Mouse (Mus musculus) lung, adult 18-20 months (tissue): Measurements from ENCODE around the gene Camk1g.

Experiments
- DNase-seq, 2 experiments: peaks; one replicate each; pipeline ENCODE4 v3.0.0; 2022; ENCODE audit warnings: mixed read lengths in 2 of 2

Gene Camk1g

GRCm38 (mm10) chr1:193373906-193374413 is 3.9 kb upstream of the Camk1g start:
- no peak for DNase-seq

GRCm38 (mm10) chr1:193369091-193369490 is 1.0 kb downstream of the Camk1g start:
- DNase-seq, result no peak

GRCm38 (mm10) chr1:193368055-193368454 is 2.0 kb downstream of the Camk1g start:
- peak; percentile 9 to 45 for DNase-seq

DNA sequence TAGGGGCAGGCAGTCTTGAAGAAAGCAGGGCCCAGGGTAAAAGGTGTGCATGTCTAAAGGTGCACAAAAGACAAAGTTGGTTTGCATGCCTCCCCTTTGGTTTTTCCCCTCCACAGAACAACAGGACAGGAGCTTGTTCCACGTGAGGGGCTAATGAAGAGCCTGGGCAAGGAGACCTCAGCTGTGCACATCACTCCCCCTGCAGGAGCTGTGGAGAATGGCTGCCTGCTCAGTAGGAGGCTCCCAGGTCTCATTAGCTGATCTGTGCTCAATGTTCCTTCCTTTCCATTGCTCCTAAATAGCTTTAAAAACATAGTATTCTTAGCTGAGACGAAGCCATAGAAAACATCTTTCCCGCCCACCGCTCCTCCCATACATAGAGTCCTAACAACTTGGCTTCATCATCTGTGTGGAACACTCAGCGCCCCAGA is 6.3 kb downstream of the Camk1g start:
- DNase-seq, result peak; percentile 9 to 14

DNA sequence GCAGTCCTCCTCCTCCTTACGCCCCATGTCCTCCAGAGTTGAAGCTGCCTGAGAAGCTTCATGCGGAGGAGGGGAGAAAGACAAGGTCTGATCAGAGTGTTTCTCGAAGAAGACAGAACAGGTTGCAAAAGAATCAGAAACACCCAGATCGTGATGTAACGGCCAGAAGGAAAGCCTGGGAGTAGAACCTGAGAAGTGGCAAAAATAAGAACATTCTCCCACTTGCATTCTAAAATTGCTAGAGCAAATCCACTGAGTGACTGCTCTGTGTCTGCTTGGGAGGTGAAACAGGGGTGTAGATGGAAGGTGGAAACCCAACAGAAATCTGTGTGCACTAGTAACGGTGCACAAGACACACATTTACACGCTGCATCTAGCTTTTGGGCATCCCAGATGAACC is 8.0 kb downstream of the Camk1g start:
- DNase-seq, result no peak

DNA sequence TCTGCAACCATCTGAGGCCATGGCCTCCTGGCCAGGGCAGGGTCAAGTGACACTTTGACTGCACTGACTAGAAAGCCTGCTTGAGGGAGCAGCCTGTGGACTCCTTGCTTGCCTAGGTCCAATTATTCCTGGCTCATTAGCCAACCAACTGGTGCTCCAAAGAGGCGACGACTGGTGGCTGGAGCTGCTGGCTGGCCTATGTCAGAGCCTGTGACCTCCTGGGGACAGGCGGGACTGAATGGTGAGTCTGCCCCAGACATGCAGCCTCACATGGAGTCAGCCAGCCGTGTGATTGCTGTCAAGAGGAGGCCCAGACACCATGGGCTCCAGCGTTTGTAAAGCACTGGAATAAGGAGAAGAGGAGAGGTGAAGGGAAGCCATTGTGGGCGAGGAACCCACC is 8.9 kb downstream of the Camk1g start:
- no peak for DNase-seq

DNA sequence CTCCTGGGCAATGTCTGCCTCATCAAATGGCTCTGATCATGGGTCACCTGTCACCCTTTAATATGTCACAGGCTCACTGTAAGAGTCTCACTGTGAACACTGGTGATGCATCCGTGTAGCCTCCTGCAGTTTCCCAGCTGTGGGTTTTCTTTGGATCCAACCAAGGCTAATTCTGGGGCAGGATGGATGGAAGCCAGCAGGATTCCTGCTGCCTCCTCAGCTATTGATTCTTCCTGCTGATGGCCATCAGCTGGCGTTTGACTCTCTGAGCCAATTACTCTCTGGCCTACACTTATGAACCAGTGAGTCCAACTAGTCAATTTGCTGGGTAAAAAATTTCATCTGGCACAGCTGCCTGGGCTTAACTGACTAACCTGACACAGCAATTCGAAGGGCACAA is 10.9 kb downstream of the Camk1g start:
- peak in 1 of 2 experiments; percentile 34 for DNase-seq

DNA sequence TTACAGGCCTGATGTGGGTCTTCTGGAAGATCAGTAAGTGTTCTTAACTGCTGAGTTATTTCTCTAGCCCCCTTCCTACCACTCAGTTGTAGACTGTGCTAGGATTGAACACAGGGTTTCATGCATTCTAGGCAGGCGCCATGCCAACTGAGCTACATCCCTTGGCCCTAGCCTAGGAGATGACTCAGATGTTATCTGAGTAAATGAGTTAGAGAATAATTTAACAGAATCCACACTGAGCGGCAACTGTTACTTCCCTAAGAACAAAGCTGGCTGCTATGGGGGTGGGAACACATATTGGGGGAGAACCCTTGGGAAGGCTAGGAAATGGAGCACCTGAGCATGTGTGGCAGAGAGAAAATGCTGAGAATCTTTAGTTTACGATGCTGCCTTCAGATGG is 18.5 kb downstream of the Camk1g start:
- DNase-seq, result no peak

GRCm38 (mm10) chr1:193350546-193350801 is 19.6 kb downstream of the Camk1g start:
- DNase-seq, result no peak

- no peak for DNase-seq
Measured at GRCm38 (mm10) chr1:193349702-193350545, 20.2 kb downstream of the Camk1g start.

GRCm38 (mm10) chr1:193348261-193348962 is 21.7 kb downstream of the Camk1g start:
- no peak for DNase-seq

DNA sequence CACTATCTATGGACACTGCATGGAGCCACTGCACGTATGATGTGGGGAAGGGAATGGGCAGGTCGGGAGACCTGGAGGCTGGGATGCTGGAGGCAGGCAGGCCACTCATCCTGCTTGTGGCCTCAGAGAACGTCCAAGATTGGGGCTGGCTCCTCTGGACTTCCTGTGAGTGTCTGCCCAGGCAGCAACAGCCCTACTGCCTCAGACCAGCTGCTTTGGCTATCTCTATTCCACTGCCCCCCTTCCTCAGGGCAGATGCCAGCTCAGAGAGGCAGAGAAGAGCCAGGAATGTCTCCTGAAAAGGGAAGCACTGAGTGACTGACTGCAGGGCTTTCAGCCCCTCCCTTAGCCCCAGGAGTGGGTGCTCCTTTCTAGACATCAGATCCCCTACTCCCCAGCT is 23.2 kb downstream of the Camk1g start:
- no peak for DNase-seq

DNA sequence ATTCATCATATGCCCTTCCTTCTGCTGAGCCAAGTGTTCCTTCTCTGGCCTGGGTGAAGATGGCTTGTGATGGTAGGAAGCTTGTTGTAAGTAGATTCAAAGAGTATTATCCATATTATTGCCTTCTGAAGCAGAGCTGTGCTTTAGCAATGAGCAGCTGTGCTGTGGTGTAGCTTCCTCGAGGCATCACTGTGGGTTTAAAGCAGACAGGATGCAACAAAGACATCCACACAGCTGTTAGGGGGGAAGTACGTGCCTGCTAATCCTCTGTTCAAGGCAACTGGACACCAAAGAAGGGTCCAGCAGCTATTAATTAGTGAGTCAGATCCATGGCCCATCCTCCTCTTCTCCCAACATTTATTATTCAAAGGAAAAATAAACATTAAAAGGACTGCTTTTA is 25.1 kb downstream of the Camk1g start:
- no peak for DNase-seq

DNA sequence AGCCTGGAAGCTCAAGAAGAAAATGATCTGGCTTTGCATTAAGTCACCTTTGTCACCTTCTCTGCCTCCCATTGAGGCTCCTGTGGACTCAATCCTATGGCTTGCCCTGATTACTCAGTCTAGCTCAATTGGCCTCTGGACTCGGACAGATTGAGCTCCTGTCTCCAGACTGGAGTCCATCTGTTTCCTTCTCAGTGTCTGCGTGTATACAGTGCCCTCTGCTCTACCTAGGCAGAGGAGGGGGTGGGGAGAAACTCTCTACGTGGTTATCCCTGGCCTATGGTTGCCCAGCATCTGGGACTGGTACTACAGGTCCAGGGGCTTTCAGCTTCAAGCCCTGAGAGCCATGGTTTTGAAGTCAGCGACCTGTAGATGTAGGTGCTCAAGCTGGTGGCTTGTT is 26.2 kb downstream of the Camk1g start:
- DNase-seq, result no peak

DNA sequence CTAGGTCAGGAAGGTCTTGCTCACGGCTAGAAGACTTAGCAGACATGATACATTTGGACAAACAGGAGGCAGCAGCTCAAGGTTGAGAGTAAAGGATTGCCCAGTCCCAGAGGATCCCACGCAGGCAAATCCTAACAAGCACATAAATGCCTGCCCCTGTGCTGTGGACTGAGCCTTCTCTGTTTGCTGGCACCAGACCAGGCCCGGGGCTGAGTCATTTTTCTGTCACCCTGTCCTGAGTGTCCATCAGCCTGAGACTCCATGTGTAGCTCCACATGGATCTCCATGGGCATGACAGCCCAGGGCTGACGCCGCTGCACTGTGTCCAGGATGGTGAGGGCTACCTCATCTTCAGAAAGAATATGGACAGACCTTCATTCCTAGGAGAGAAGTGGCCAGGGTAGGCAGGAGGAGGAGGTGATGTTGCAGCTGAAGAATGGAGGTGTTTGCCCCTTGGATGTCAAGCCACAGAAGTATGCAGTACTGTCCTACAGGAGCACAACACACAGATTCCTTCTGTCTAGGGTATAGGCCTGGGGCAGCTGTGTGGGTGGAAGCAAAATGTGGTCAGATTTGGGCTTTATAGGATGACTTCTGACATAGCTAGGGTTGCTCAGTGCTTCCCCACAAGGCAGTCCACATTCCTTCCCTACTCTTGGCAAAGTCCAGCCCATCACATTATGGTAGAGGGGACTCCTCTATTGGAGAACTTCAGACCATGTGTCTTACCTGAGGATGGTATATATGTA is 27.7 kb downstream of the Camk1g start:
- no peak for DNase-seq

GRCm38 (mm10) chr1:193338363-193338995 is 31.6 kb downstream of the Camk1g start:
- DNase-seq, result no peak

GRCm38 (mm10) chr1:193337787-193338310 is 32.2 kb downstream of the Camk1g start:
- DNase-seq, result no peak

- no peak for DNase-seq
Measured at GRCm38 (mm10) chr1:193337018-193337321, 33.1 kb downstream of the Camk1g start.

DNA sequence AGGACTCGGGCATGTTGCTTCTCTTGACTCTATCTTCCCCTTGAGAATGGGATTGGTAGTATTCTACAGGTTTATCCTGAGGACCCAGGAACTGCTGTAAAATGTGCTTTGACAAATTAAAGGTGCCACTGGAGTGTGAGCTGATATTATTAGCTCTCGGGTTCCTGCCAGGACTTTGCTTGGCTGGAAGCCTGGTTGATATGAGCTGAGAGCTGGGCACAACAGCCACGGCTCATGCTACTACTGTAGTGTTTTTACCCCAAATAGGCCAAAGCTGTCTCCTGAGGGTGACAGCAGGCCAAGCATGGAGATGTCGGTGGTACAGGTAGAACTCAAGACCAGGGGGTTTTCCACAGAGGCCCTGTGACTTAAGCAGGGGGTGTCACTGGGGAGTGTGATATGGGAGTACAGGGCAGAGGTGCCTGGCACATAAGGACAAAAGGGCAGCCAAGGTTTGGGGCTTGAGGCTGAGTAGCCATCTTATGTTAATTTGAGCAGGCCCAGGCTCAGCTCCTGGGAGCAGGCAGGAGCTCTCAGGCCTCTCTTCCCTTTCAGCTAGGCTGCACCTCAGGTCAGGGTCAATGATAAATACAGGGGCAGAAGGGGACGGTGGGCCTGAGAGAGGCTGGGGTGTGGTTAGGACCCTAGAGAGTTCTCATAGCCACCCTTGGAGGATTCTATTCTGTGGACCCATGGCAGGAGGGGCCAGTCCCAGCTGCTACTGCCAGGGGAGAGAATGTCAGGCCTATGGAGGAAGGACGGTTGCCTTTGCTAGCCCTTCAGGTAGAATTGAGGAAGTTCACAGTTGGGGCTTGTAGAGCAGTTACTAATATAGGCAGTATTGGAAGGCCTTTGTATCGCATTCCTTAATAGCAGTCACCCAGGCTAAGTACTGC is 33.7 kb downstream of the Camk1g start:
- no peak for DNase-seq

DNA sequence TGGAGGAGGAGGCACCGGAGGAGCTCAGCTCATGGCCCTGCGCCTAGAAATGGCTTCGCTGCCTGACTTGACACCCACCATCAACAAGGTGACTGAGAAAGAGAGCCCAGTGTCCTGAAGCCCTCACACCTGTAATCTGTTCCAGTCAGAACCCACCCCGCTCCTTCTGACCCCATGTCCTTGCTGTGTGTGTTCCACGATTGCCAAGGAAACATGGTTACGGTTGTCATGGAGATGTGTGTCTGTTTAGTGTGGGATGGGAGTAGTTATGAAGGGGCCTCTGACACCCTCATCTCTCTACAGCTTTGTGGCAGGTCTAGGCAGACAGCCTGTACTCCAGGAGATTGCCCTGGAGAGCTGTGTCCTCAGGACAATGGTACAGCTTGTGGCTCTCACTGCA is 35.6 kb downstream of the Camk1g start:
- no peak for DNase-seq

- DNase-seq, result no peak
Measured at GRCm38 (mm10) chr1:193333776-193334175, 36.3 kb downstream of the Camk1g start.

- DNase-seq, result no peak
Measured at GRCm38 (mm10) chr1:193332671-193333070, 37.4 kb downstream of the Camk1g start.
